Mouse (Mus musculus) lung, adult 2 months (tissue): ENCODE measurements around the gene Atp6v0a1.

Experiments
- CTCF ChIP-seq: fragments of 200-500 bp; IDR thresholded peaks from 2 replicates; pipeline ENCODE4 v1.5.1; 2011; ENCODE audit warnings: mild to moderate bottlenecking, low read length, control low read depth; ENCODE audit not compliant: insufficient read depth
- POLR2A ChIP-seq: fragments of 200-500 bp; IDR thresholded peaks from 2 replicates; pipeline ENCODE4 v1.6.1; 2011; ENCODE audit warnings: low read depth, mild to moderate bottlenecking, control low read depth, low read length, borderline replicate concordance; ENCODE audit errors: extremely low read depth

- TF ChIP-seq CTCF, result no peak
- TF ChIP-seq POLR2A, result no peak
Measured at GRCm38 (mm10) chr11:101071810-101072428, 62.7 kb downstream of the Atp6v0a1 start.
